Mouse (Mus musculus) limb, embryonic 14.5 days (tissue): ENCODE results near the gene Dera. TPM values are rescaled to one million over a fixed set of nuclear protein-coding genes. Genes with fewer than 3 reads are reported as not detected.
A peak's percentile ranks its signal among the peaks of the same experiment; 100 is the strongest.
"Not testable (repeated sequence)": the region's sequence is repeated elsewhere in the genome, so short reads cannot be mapped to it uniquely, and the experiment has no call there.

Experiments used
- ATAC-seq: fragments of 200-750 bp; cut with Nextera tagmentation; 2 replicates; pipeline ENCODE4 v1.8.0; 2017; ENCODE audit warnings: low read depth, moderate number of reproducible peaks, moderate TSS enrichment; ENCODE audit not compliant: low FRiP score
- DNase-seq: peaks from one replicate; pipeline ENCODE4 v3.0.0-alpha.2; 2015; ENCODE audit warnings: low spot score
- H3K27ac ChIP-seq: fragments of 300-500 bp; sonication (generic); replicated peaks from 2 replicates; pipeline ENCODE4 v1.5.1; 2014; ENCODE audit warnings: low read depth, mild to moderate bottlenecking, low read length, moderate library complexity, mixed read lengths
- H3K27me3 ChIP-seq: fragments of 300-500 bp; sonication (generic); 2 replicates; pipeline ENCODE4 v1.6.1; 2014; ENCODE audit warnings: low read length, mixed read lengths; ENCODE audit not compliant: control insufficient read depth, insufficient read depth
- H3K36me3 ChIP-seq: fragments of 300-500 bp; sonication (generic); 2 replicates; pipeline ENCODE4 v1.6.1; 2014; ENCODE audit warnings: mild to moderate bottlenecking, low read length, moderate library complexity, mixed read lengths; ENCODE audit not compliant: control insufficient read depth, insufficient read depth
- H3K4me1 ChIP-seq: fragments of 300-500 bp; sonication (generic); 2 replicates; pipeline ENCODE4 v1.6.1; 2014; ENCODE audit warnings: antibody characterized with exemption, low read length, mixed read lengths; ENCODE audit not compliant: control insufficient read depth, insufficient read depth
- H3K4me2 ChIP-seq: fragments of 300-500 bp; sonication (generic); replicated peaks from 2 replicates; pipeline ENCODE4 v1.6.1; 2014; ENCODE audit warnings: low read depth, mild to moderate bottlenecking, low read length, moderate library complexity; ENCODE audit not compliant: severe bottlenecking
- H3K4me3 ChIP-seq: fragments of 300-500 bp; sonication (generic); replicated peaks from 2 replicates; pipeline ENCODE4 v1.5.1; 2014; ENCODE audit warnings: low read length
- H3K9ac ChIP-seq: fragments of 300-500 bp; sonication (generic); 2 replicates; pipeline ENCODE4 v1.6.1; 2014; ENCODE audit warnings: mild to moderate bottlenecking, low read depth, low read length, moderate library complexity; ENCODE audit not compliant: severe bottlenecking
- H3K9me3 ChIP-seq: fragments of 300-500 bp; sonication (generic); 2 replicates; pipeline ENCODE4 v1.6.1; 2016; ENCODE audit warnings: low read length; ENCODE audit not compliant: control insufficient read depth
- POLR2A ChIP-seq: fragments of 200-500 bp; IDR thresholded peaks from 2 replicates; pipeline ENCODE4 v1.8.0; 2012; ENCODE audit warnings: inconsistent platforms, mild to moderate bottlenecking, moderate library complexity, borderline replicate concordance; ENCODE audit not compliant: insufficient read depth, insufficient read length; ENCODE audit errors: extremely low read depth
- WGBS: fragments of 180-500 bp; shearing (Covaris S2); extraction: QIAGEN DNeasy Blood & Tissue Kit; methylation state at CpG from one replicate; pipeline ENCODE4 v1.1.7; 2014; 5-methylcytosine and 5-hydroxymethylcytosine counted together
- polyA plus RNA-seq, 2 experiments: library from polyadenylated mRNA; depleted of rRNA in 1 of 2; stranded (reverse) in 1 of 2; unstranded in 1 of 2; fragments of >200 nt; fragmentation: Nextera tagmentation in 1 of 2; extraction: Ambion mirVana in 1 of 2; gene quantifications; 2 replicates each; pipeline versions ENCODE4 v1.2.1 to v1.2.3; 2012 to 2014

The Dera gene
- polyA plus RNA-seq (2012; rRNA removed) (12.5 and 17.1 TPM in 2 replicates), polyA plus RNA-seq (2014; fragmentation: Nextera tagmentation; extraction: Ambion mirVana) (43.5 and 46.3 TPM in 2 replicates)

DNA sequence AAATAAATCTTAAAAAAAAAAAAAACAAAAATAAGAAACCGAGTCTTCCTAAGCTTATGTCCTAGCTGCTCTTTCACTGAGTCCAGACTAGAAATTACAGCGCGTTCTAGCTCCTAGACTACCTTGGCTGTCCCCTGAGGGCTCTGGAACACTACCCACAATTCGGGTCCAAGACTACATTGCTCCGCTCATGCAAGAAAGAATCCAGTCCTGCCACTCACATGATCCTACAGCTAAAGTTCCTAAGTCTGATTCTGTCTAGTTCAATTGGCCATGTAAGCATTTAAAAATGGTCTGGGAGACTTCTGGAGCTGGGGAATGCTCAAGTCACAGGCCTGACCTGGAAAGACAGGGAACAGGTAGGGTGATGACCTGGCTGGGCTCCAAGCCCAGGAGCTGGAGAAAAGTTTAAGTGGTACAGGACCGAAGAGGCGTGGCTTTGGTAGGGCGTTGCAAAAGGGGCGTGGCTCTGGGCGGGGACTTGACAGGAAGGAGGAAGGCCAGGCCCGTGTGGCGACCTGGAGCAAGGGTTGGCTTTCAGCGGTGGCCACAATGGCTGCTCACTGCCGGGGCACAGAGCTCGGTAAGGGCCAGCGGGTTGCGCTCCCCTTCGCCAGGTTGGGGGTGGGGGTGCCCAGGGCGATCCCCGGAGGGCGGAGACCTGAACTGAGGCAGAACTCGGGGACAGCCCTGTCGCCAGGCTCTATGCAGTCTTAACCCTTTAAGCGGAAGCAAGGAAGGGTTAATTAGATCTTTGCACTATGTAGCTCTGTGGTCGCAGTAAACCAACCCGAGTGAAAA lies at the start of gene Dera:
TSS of gene Dera (plus strand) at position 491 of the 801 bp plus-strand sequence.
- no peak for TF ChIP-seq POLR2A
- H3K27me3 ChIP-seq: no peaks in the 10 kb centered on the region
- peaks cover 3% of the 10 kb centered on the region; the same call in 1 of the 2 replicates for H3K4me1 ChIP-seq
- peak; percentile 86 for ATAC-seq
- peak; percentile 69 for DNase-seq
- 10% methylated on average over 26 of the region's 26 CpGs for WGBS
- H3K27ac ChIP-seq: 0 out of 2 replicates have a peak within 1 kb of the TSS, but pooled peaks have one; percentile 41
- H3K4me3 ChIP-seq: peak within 1 kb of the TSS; percentile 60
- peak within 1 kb of the TSS; percentile 69 for H3K4me2 ChIP-seq
- peak within 1 kb of the TSS; percentile 69 for H3K9ac ChIP-seq
- H3K9me3 ChIP-seq: no peaks in the 10 kb centered on the region
- peaks cover 27% of the 10 kb centered on the region for H3K36me3 ChIP-seq

DNA sequence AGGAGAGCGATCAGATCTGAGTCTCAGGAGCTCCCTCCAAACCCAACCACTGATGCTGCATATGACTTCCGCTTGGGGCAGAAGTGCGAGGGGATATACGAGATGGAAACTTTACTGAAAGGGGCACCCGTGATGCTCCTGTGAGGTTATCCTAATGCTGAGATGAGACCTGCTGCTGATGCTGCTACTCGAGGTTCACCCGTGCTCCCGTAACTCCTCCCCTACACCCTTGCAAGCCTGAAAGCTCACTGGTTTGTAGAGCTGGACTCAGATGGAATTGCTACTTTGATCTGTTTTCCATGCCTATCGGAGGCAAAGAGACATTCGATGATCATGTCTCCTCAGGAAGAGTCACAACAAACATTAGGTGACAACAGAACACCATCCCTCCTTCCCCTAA lies 48.1 kb upstream of the Dera start:
- 91% methylated on average over 10 of the region's 10 CpGs for WGBS
- Histone ChIP-seq H3K9ac (no peak overlapping the region), H3K36me3 (no peaks in the 10 kb centered on the region), H3K4me2 (no peak overlapping the region), H3K9me3 (no peaks in the 10 kb centered on the region), H3K4me3 (no peak overlapping the region), H3K27me3 (no peaks in the 10 kb centered on the region), H3K27ac (no peak overlapping the region), H3K4me1 (no peaks in the 10 kb centered on the region)
- no peak for TF ChIP-seq POLR2A
- DNase-seq (no peak), ATAC-seq (no peak)

DNA sequence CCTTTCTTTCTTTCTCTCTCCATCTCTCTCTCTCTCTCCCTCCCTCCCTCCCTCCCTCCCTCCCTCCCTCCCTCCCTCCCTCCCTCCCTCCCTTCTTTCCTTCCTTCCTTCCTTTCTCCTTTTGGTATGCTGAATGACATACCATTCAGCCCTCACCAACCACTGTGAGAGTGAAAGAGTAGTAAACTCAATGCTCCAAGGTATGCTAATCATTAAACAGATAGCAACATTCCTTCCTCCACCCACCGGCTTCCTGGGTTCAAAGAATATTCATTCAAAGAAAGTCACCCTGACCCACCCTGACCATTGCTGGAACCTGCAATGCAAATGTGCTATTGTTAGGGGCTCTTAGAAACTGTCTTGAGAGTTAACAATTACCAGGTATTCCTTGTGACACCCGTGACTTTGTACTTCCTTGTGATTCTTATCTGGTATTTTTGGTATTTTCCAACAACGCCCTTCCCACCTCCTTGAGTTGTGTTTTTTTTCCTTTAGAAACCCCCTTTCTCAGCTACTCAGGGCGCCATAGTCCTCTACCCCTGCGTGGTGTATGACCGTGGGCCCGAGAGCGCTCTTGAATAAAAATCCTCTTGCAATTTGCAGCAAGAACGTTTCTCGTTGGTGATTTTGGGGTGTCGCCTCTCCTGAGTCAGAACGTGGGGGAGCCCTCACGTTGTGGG lies 45.5 kb upstream of the Dera start:
- not testable (repeated sequence) for H3K4me3 ChIP-seq, H3K27ac ChIP-seq, H3K27me3 ChIP-seq, H3K36me3 ChIP-seq, H3K4me2 ChIP-seq, H3K4me1 ChIP-seq, ATAC-seq, DNase-seq, H3K9me3 ChIP-seq, H3K9ac ChIP-seq
- WGBS: 89% methylated on average over 13 of the region's 13 CpGs

- ATAC-seq: peak; percentile 87
- H3K9ac ChIP-seq: no peak overlapping the region
- no peak overlapping the region for H3K27ac ChIP-seq
- TF ChIP-seq POLR2A: no peak
- no peak overlapping the region for H3K4me3 ChIP-seq
- no peaks in the 10 kb centered on the region for H3K9me3 ChIP-seq
- no peak overlapping the region for H3K4me2 ChIP-seq
- no peaks in the 10 kb centered on the region for H3K27me3 ChIP-seq
- no peaks in the 10 kb centered on the region for H3K36me3 ChIP-seq
- H3K4me1 ChIP-seq: no peaks in the 10 kb centered on the region
- WGBS: 46% methylated on average over 14 of the region's 14 CpGs
- DNase-seq: peak; percentile 86
Measured at GRCm38 (mm10) chr6:137710179-137711037, 43.9 kb upstream of the Dera start.
